8 mouse cellular contexts compared by ENCODE assay signal in genomic region chr15:86057908-86058307, GRCm38 (mm10). TPM values are rescaled to one million over a fixed set of nuclear protein-coding genes. Genes with fewer than 3 reads are reported as not detected.
DNase-seq lines count a peak whose midpoint lies in the region; ATAC-seq and TF ChIP-seq lines count a peak whose summit lies in the region.

No protein-coding gene starts in this region.

- H3K27ac ChIP-seq in heart, embryonic 14.5 days (replicated peaks in 1 of 2; ENCODE audit: control insufficient read depth in 1 of 2, insufficient read depth in 1 of 2, low read depth in 2 of 2, low read length in 2 of 2), result peak overlapping the region; percentile 69 to 89
- no peak overlapping the region for H3K27ac ChIP-seq in bone marrow, adult 2 months (ENCODE audit: control insufficient read depth, insufficient read depth, low read depth, low read length, poor library complexity)
- H3K27ac ChIP-seq in midbrain, embryonic 13.5 days, result peak overlapping the region; percentile 90

- peak overlapping the region; percentile 92 for H3K4me2 ChIP-seq in heart, embryonic 14.5 days (ENCODE audit: low read length)
- H3K4me2 ChIP-seq in midbrain, embryonic 13.5 days (replicated peaks), result peak overlapping the region; percentile 83

- WGBS in heart, embryonic 14.5 days, result 11% methylated on average over 7 of the region's 7 CpGs
- WGBS in bone marrow, adult 2 months, result 41% methylated on average over 7 of the region's 7 CpGs
- WGBS in midbrain, embryonic 13.5 days, result 6% methylated on average over 7 of the region's 7 CpGs

- H3K9me3 ChIP-seq in heart, embryonic 14.5 days (ENCODE audit: control insufficient read depth, low read length), result no peaks in the 10 kb centered on the region
- H3K9me3 ChIP-seq in midbrain, embryonic 13.5 days, result no peaks in the 10 kb centered on the region

- intact Hi-C loops in left cerebral cortex, postnatal 10 days (cut with DNase I), result no loop called here

- no peaks in the 10 kb centered on the region for H3K36me3 ChIP-seq in heart, embryonic 14.5 days (ENCODE audit: control insufficient read depth, insufficient read depth, low read length)
- H3K36me3 ChIP-seq in midbrain, embryonic 13.5 days, result no peaks in the 10 kb centered on the region

- peak overlapping the region; percentile 97 for H3K9ac ChIP-seq in heart, embryonic 14.5 days (ENCODE audit: low read length)
- peak overlapping the region; percentile 98 for H3K9ac ChIP-seq in midbrain, embryonic 13.5 days (replicated peaks)

- ATAC-seq in heart, embryonic 14.5 days (ENCODE audit: insufficient number of reproducible peaks, insufficient read depth, low FRiP score, low read depth), result no peak
- peak; percentile 49; the same call in 1 of the 2 replicates for ATAC-seq in midbrain, embryonic 13.5 days

- peak overlapping the region; percentile 94 for H3K4me3 ChIP-seq in heart, embryonic 14.5 days (ENCODE audit: control insufficient read depth in 1 of 2, insufficient read depth in 1 of 2, low read depth in 1 of 2, low read length in 2 of 2)
- peak overlapping the region; percentile 53 for H3K4me3 ChIP-seq in bone marrow, adult 2 months (replicated peaks; ENCODE audit: control insufficient read depth, low read depth, low read length)
- H3K4me3 ChIP-seq in midbrain, embryonic 13.5 days (replicated peaks), result peak overlapping the region; percentile 86

- H3K27me3 ChIP-seq in heart, embryonic 14.5 days (ENCODE audit: control insufficient read depth, insufficient read depth, low read length), result no peaks in the 10 kb centered on the region
- no peaks in the 10 kb centered on the region for H3K27me3 ChIP-seq in midbrain, embryonic 13.5 days

- peaks cover 23 to 43% of the 10 kb centered on the region in 2 experiments for H3K4me1 ChIP-seq in heart, embryonic 14.5 days (ENCODE audit: control insufficient read depth in 2 of 2, insufficient read depth in 2 of 2, low read length in 2 of 2)
- H3K4me1 ChIP-seq in bone marrow, adult 2 months (ENCODE audit: control insufficient read depth, insufficient read depth, low read length), result peaks cover 12% of the 10 kb centered on the region
- peaks cover 49% of the 10 kb centered on the region for H3K4me1 ChIP-seq in midbrain, embryonic 13.5 days (replicated peaks)

- no peak for TF ChIP-seq CTCF in bone marrow, adult 2 months (IDR thresholded peaks at IDR 0.05; ENCODE audit: control insufficient read depth, insufficient read depth, low read length)

- TF ChIP-seq POLR2A in bone marrow, adult 2 months (IDR thresholded peaks at IDR 0.05; ENCODE audit: borderline replicate concordance, control insufficient read depth, low read depth, low read length), result no peak

- DNase-seq in heart, adult 8-10 months (ENCODE audit: low spot score), result no peak
- peak; percentile 13 for DNase-seq in heart, postnatal 4 days
- DNase-seq in left cerebral cortex, postnatal 10 days (ENCODE audit: extremely low spot score in 1 of 2, low spot score in 2 of 2), result no peak
- no peak for DNase-seq in thymus, postnatal 4 days
- no peak for DNase-seq in kidney, postnatal 10 days

RNA-seq across cellular contexts. Expression of gene Gramd4, which starts 0.4 kb away (rescaled TPM):
- polyA plus RNA-seq in heart, embryonic 14.5 days (2014; fragmentation: Nextera tagmentation; extraction: Ambion mirVana), result 9.7 and 10.9 TPM in 2 replicates
- 10 to 100 TPM; 26.1 to 31.8 (median 27.3) TPM for total RNA-seq in heart, adult 8-10 months (2022)
- 14.1 and 20.7 TPM in 2 replicates for polyA plus RNA-seq in bone marrow, adult 2 months (2011; ENCODE audit: insufficient read depth, insufficient read length, low replicate concordance, missing spikeins)
- 10 to 100 TPM; 30.1 to 33.6 TPM for total RNA-seq in heart, postnatal 4 days (2021)
- polyA plus RNA-seq in midbrain, embryonic 13.5 days (2015; fragmentation: Nextera tagmentation; extraction: Ambion mirVana), result 31.3 and 34.3 TPM in 2 replicates
- total RNA-seq in left cerebral cortex, postnatal 10 days (2021), result 10 to 100 TPM; 38.3 to 41.4 TPM

RNA-seq across cellular contexts. Expression of gene Celsr1, which starts 24.3 kb away (rescaled TPM):
- polyA plus RNA-seq in heart, embryonic 14.5 days (2014; fragmentation: Nextera tagmentation; extraction: Ambion mirVana), result 2.8 and 3.1 TPM in 2 replicates
- 1 to 10 TPM; 3.2 to 7.3 (median 4.5) TPM for total RNA-seq in heart, adult 8-10 months (2022)
- 1.3 and 4.2 TPM in 2 replicates for polyA plus RNA-seq in bone marrow, adult 2 months (2011; ENCODE audit: insufficient read depth, insufficient read length, low replicate concordance, missing spikeins)
- 10 to 100 TPM; 20.0 to 21.3 TPM for total RNA-seq in heart, postnatal 4 days (2021)
- polyA plus RNA-seq in midbrain, embryonic 13.5 days (2015; fragmentation: Nextera tagmentation; extraction: Ambion mirVana), result 2.0 and 2.7 TPM in 2 replicates
- 1 to 10 TPM; 2.4 to 3.4 TPM for total RNA-seq in left cerebral cortex, postnatal 10 days (2021)
